Mouse (Mus musculus) splenic B cell, adult 2 months (primary cell): Measurements from ENCODE around the gene Gtf2f2.
A peak's percentile ranks its signal among the peaks of the same experiment; 100 is the strongest.

Experiments
- DNase-seq: peaks from one replicate; pipeline ENCODE4 v3.0.0-alpha.2; 2011; ENCODE audit warnings: low read depth, low spot score
- H3K27me3 ChIP-seq: 2 replicates; pipeline ENCODE4 v1.6.1; 2012; ENCODE audit warnings: mild to moderate bottlenecking, low read length, moderate library complexity, mixed read lengths; ENCODE audit not compliant: control insufficient read depth, poor library complexity, insufficient read depth, severe bottlenecking
- H3K36me3 ChIP-seq: 2 replicates; pipeline ENCODE4 v1.6.1; 2012; ENCODE audit warnings: mild to moderate bottlenecking, low read length, moderate library complexity, mixed read lengths; ENCODE audit not compliant: control insufficient read depth, poor library complexity, insufficient read depth, severe bottlenecking

Gtf2f2 gene

DNA sequence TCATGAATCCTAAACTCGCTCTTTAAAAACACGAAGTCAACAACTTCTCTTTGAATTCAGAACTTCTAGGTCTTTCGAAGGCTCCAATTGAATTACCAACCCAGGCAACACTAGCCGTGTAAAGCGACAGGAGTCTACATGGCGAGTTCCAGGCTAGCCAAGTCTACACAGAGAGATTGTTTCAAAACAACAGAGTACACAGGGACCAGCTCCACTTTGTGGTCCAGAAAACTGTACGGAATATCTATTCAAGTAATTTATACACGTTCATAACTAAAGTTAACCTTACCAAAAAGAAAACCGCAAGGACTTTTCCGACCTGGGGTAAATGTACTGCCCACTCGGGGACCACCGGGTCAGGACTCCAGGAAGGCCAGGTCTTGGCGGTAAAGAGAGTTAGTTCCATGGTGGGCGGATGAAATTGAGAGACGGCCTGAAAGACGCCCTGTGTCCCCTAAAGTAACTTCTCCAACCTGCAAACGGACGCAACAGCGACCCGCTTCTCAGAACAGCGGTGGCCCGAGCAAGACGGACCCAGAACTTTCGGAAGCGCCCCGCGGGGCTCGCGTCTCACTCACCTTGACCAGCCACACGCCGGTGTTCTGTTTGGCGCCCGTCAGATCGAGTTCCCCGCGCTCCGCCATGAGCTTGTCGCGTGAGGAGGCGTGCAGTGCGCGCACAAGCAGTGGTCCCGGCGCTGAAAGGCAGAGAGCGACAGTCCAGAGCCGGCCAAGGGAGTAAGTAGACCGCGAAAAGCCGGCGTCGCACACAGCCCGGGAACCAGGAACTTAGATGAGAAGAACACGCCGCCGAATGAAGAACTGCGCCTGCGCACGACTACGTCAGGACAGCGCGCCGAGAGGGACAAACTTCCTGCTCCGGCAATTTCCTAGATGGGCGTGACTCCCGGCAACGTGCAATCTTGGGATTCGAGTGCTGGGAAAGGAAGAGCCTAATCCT lies at the start of gene Gtf2f2:
TSS of gene Gtf2f2 (minus strand) at position 764 of the 960 bp plus-strand sequence.
- Histone ChIP-seq H3K36me3 (no peaks in the 10 kb centered on the region), H3K27me3 (no peaks in the 10 kb centered on the region)
- peak; percentile 94 for DNase-seq

DNA sequence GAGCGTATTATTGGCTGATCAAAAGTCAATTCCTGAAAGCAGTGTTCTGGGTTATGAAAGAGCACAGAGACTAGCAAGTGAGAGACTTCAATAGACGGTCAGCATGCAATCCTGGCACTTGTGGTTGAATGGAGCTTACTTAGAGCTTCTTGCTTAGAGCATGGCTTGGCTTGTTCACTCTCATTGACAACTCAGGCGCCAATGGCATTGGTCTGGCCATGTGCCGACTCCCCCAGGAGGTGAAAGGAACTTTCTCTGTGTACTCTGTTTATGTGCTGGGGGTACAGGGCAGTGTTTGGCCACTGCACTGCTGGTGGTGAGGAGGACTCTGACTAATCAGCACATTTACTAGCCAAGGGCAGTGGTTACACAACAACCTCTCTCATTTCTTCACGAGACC lies 48.8 kb upstream of the Gtf2f2 start:
- no peaks in the 10 kb centered on the region for H3K27me3 ChIP-seq
- DNase-seq, result no peak
- no peaks in the 10 kb centered on the region for H3K36me3 ChIP-seq

DNA sequence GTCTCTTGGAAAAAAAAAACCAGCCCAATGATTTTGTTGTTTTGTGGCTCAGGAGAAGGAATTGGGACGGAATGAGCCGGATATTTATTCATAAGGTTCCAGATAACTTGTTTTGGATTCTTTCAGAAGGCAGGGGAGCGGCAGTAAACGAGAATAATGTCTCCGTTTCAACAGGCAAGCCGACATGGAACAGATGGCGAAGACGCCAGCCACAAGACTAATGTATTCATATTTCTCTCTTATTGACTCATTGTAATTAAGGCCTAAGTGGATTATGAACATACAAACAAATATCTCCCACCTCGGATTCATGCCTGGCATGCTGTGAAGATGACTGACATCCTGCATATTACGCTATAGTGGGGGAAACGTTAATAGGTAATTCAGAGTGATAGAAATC lies 43.1 kb upstream of the Gtf2f2 start:
- no peaks in the 10 kb centered on the region for H3K27me3 ChIP-seq
- no peak for DNase-seq
- H3K36me3 ChIP-seq, result no peaks in the 10 kb centered on the region

DNA sequence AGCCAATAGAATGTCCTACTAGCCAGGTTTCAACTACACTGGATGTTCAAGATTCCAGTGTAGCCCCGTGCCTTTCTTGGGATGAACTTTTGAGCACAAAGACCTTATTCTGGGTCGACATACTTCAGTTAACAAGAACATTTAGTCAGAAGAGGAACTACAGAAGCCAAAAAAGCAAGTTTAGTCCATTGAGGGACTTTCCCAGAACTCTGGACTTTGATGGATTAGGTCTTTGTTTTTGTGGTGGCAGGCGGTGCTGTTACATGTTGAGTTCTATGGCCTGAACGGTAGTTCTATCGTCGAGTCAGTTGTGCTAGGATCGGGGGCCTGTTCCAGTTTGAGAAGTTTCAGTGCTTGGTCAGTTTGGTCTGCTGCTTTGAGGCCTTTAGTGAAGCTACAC lies 41.3 kb upstream of the Gtf2f2 start:
- no peak for DNase-seq
- Histone ChIP-seq H3K27me3 (no peaks in the 10 kb centered on the region), H3K36me3 (no peaks in the 10 kb centered on the region)

DNA sequence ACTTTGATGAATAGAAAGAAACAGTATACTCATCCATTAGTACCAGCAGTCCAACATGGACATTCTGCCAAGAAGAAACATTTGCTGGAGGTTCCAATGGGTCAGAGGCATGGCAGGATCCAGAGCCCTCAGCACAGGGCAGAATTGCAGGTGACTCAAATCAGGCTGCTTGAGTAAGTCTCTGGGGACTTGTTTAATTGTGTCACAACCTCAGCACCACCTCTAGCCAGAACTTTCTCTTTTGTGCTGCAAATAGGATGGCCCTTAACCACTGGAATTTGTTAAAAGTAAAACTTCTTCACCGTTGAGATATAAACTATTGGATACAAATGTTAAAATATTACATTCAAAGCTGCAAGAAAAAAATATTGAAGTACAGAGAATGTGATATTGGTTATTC lies 35.1 kb upstream of the Gtf2f2 start:
- H3K27me3 ChIP-seq, result no peaks in the 10 kb centered on the region
- no peaks in the 10 kb centered on the region for H3K36me3 ChIP-seq
- no peak for DNase-seq

DNA sequence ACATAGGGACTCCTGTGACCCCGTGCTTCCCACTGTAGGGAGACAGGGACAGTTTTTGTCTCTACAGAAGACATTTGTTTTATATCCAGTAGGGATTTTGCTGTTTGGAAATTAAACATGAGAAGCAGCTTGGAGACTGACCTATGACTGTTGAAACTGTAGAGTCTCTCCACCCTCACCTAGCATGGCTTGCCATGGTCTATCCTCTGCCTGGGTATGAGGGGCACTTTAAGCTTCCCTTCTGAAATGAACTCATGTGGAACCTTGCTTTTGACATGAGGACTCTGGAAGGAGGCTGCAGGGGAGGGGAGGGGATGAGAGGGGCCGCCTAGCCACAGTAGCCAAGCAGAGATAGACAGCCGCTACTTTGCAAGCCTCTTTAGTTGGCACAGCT lies 33.5 kb upstream of the Gtf2f2 start:
- no peak for DNase-seq
- Histone ChIP-seq H3K27me3 (no peaks in the 10 kb centered on the region), H3K36me3 (no peaks in the 10 kb centered on the region)

DNA sequence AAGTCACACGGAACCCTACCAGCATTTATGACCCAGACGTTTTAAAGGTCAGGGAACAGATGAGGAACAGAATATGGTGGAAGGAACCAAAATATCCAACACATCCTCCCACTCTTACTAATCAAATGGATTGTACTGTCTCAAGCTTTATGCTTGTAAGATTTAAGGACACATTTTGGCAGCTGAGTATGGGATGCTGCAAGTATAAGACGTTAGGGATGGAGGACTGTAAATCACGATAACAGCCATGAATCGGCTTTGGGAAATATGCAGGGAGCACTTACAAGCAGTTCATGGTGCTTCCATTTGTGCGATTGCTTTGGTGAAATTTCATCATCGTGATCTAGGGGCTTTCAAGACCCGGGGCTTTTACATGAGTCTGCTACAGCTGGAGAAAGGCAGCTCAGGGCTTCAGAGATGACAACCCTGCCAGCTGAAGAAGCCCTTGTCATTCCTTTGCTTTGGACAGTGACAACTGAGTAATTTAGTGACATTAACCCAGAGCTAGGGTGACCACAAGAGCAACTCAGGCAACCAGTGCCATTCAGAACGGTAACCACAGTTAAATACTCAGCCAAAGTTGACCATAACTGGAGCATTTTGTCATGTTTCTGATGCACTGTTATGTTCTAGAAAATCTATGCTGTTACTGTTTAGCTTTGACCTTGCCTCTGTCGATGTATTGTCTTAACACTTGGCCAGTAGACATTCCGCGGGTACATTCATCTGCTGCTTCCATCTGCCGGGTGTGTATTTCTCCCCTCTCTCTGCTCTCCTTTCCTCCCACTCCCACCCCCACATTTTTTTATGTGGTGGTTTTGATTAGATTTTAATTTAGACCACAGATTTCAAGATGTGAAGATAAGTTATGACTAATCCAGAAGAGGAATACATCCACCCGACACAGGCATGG lies 32.8 kb upstream of the Gtf2f2 start:
- no peaks in the 10 kb centered on the region for H3K36me3 ChIP-seq
- H3K27me3 ChIP-seq, result no peaks in the 10 kb centered on the region
- no peak for DNase-seq

DNA sequence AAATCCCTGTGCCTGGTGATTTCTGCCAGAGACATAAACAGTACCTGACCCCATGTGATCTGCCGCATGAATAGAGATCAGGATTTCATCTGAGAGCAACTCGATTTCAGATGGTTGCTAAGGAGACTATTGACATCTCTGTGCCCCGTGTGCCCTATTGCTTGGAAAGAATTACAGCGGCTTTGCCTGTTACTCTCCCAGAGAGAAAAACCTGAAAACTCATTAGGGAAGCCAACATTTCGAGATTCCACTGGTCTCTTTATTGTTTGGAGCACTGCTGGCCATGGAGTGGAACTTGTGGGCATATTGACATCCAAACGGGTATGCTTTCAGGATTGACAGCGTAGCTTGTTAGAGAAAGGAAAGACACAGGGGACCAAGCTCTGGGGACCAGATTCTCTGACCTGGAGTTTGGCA lies 22.6 kb upstream of the Gtf2f2 start:
- no peak for DNase-seq
- Histone ChIP-seq H3K27me3 (no peaks in the 10 kb centered on the region), H3K36me3 (no peaks in the 10 kb centered on the region)

DNA sequence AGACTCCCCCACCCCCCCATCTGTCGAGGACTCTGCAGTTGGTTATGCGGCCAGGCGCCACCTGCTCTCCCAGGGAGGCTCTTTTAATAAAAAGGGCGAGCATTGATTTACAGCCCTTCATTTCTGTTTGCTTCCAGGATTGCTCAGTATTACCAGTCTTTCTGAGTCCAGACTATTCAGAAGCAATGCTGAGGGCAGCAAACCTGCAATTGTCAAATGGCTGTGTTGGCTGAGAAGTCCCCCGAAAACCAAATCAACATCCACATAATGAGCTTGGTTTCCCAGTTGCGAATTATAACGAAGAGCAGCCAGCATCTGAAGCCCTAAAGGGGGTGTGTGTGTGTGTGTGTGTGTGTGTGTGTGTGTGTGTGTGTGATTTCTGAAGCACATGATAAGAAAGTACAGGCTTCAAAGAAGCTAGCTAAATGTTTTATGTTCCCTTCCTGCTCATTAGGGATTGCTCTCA lies 22.0 kb upstream of the Gtf2f2 start:
- Histone ChIP-seq H3K36me3 (no peaks in the 10 kb centered on the region), H3K27me3 (no peaks in the 10 kb centered on the region)
- no peak for DNase-seq

DNA sequence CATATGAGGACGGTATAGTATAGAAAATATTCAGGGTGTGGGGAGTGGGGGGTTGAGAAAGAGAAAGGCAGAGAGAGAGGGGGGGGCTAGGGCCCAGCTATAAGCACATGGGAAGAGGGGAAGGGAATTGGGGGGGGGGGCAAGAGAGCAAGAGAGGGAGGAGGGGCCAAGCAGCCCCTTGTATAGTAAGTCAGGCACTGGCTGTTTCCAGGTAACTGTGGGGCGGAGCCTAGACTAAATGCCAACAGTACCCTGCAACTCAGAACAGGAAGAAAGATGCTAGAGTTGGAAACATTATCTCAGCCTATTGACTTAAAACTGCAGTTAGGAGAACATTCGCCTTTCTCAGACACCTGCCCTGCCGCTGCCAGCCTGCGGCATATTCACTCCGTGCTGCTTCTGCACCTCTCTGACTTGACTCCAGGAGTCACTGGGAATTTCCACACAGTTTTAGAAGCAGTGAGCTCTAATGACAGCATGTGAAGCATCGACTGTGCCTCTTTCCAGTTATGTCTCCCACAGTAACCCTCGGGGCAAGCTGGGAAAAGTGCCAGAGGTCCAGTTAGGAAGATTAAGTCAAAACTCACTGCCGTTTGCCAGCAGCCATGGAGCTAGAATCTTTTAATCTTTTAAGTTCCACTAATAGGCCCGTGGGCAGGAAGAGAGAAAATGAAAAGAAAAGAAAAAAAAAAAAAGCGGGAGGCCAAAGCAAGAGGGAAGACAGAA lies 20.6 kb upstream of the Gtf2f2 start:
- H3K27me3 ChIP-seq, result no peaks in the 10 kb centered on the region
- no peak for DNase-seq
- H3K36me3 ChIP-seq, result no peaks in the 10 kb centered on the region

DNA sequence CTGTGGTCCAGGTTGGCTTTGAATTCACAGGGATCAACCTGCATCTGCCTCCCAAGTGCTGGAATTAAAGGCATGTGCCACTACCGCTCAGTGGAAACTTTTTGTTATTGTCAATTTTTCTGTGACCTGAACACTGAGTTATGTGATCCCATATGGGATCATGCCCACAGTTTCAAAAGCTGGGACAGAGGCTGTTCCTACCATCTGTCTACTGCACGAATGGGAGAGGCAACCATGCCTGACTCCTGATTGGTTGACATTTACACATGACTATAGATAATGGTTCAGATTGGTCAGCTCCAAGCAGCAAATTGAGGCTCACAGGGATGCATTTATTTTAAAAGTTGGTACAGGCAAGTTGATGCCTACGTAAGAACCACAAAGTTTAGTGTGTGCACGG lies 14.0 kb upstream of the Gtf2f2 start:
- H3K36me3 ChIP-seq, result no peaks in the 10 kb centered on the region
- no peak for DNase-seq
- H3K27me3 ChIP-seq, result no peaks in the 10 kb centered on the region

DNA sequence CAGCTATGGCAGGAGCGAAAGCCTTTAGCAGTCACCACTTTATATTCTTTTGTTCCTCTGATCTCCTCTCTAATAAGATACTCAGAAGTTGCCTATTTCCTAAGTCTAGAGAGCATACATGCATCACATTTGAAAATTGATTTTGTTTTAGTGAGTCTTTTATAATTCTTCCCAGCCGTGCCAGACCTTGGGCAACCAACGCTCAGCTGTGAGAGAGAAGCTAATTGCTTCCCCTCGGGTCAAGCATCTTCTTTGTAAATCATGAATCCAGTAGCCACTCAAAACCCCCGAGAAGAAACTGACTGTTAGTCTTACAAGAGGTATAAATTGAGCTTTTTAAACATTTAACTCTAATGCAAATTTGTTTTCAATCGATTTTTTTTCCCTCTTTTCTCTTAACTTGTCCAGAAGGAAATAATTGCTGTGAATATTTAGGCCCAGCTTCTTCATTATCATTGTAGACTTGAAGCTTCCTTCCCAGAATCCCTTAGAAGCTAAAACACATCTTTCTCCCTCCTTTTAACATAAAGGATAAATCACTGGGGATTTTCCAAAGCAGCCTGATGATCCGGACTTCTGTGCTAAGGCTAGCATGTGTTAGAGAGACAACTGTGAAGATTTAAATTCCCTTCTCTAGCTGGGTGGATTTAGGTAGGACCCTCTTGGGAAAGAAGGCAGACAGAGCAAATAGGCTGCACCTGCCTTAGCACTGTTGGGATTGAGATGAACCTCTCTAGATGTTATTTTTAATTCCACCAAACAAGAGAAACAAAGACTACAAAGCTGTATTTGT lies 10.5 kb upstream of the Gtf2f2 start:
- H3K27me3 ChIP-seq, result no peaks in the 10 kb centered on the region
- no peak for DNase-seq
- no peaks in the 10 kb centered on the region for H3K36me3 ChIP-seq

DNA sequence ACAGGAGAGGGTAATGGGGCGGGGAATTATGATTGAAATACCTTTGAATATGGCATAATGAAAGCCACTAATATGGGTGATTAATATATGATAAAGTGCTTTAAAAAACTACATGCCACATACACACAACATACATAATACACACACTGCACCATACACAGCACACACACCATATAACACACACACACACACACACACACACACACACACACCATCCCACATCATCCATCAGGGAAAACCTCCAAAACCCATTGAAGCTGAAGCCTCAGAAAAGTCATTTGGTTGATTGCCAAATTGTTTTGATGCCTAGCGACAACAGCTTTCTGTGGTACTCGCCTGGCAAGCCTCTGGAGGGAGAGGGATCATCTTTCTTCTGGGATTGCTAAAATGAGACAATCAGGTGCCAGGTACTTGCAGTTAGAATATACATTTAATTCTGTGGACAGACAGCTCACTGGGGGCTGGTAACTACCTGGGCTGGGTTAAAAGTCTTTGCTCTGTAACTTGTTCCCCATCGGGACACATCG lies 9.7 kb upstream of the Gtf2f2 start:
- no peaks in the 10 kb centered on the region for H3K36me3 ChIP-seq
- H3K27me3 ChIP-seq, result no peaks in the 10 kb centered on the region
- no peak for DNase-seq
